ENCODE assay signal across 28 mouse cellular contexts in the genomic region with DNA sequence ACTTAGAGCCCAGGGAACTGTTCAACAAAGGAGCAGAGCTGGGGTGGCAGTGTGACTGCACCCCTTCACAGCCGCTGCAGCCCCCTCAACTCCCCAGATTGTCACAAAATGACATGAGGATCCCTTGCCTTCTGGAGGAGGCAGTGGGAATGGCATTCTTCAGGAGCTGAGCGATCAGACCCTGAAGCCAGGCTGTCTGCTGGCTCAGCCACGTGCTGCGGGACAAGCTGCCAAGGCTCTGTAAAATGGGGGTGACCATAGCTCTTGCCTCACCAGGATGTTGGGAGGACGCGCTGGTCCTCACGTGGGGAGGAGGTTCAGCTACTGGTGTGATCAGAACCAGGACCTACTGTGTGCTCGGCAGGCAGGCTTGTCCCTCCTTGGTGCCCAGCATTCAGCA. TPM values are rescaled to one million over a fixed set of nuclear protein-coding genes. Genes with fewer than 3 reads are reported as not detected.
DNase-seq lines count a peak whose midpoint lies in the region; ATAC-seq and TF ChIP-seq lines count a peak whose summit lies in the region.
"Had no signal": no experiment of that assay in that cellular context is flagged by ENCODE, and none has a peak within 500 bp of the region (broad histone marks: within the 10 kb centered on the region; RNA-seq: fewer than 3 reads in every experiment).

No protein-coding gene starts in this region.

- DNase-seq in embryonic facial prominence, embryonic 14.5 days (ENCODE audit: low spot score) = no peak
- DNase-seq in embryonic facial prominence, embryonic 10.5 days (ENCODE audit: low spot score) = no peak
- DNase-seq in limb, embryonic 14.5 days (ENCODE audit: low spot score) = no peak
- no peak for DNase-seq in limb, embryonic 10.5 days (ENCODE audit: low spot score)
- peak; percentile 59 to 79 for DNase-seq in left cerebral cortex, postnatal 14 days (ENCODE audit: low spot score in 2 of 2)
- DNase-seq in right cerebral cortex, postnatal 25 days = peak; percentile 46
- no peak for DNase-seq in cerebellum, postnatal 4 days (ENCODE audit: low spot score in 2 of 2)
- no peak for DNase-seq in adrenal gland, postnatal 36 days
- DNase-seq: adrenal gland, postnatal 14 days; cerebellum, adult 11-12 months; gastrocnemius, adult 2 months; heart, postnatal 4 days; kidney, adult 2 months; layer of hippocampus, postnatal 36 days; lung, adult 18-20 months; lung, postnatal 14 days; midbrain, embryonic 14.5 days; retina, postnatal 1 day; spleen, adult 18-20 months had no signal

- H3K27ac ChIP-seq in embryonic facial prominence, embryonic 14.5 days (replicated peaks; ENCODE audit: low read depth, low read length) = no peak overlapping the region
- H3K27ac ChIP-seq in embryonic facial prominence, embryonic 10.5 days (replicated peaks) = no peak overlapping the region
- H3K27ac ChIP-seq in limb, embryonic 14.5 days (replicated peaks; ENCODE audit: low read depth, low read length) = no peak overlapping the region
- no peak overlapping the region for H3K27ac ChIP-seq in limb, embryonic 10.5 days
- H3K27ac ChIP-seq: gastrocnemius, adult 2 months; heart, embryonic 15.5 days; hindbrain, embryonic 15.5 days; kidney, postnatal 0 days; limb, embryonic 12.5 days; liver, embryonic 12.5 days; neural tube, embryonic 12.5 days had no signal

- no peaks in the 10 kb centered on the region for H3K4me1 ChIP-seq in embryonic facial prominence, embryonic 14.5 days (ENCODE audit: control insufficient read depth, insufficient read depth, low read length)
- peaks cover 12% of the 10 kb centered on the region for H3K4me1 ChIP-seq in embryonic facial prominence, embryonic 10.5 days
- no peaks in the 10 kb centered on the region for H3K4me1 ChIP-seq in limb, embryonic 14.5 days (ENCODE audit: control insufficient read depth, insufficient read depth, low read length)
- peaks cover 3% of the 10 kb centered on the region; the same call in 1 of the 2 replicates for H3K4me1 ChIP-seq in limb, embryonic 10.5 days
- H3K4me1 ChIP-seq: hindbrain, embryonic 15.5 days; limb, embryonic 12.5 days; neural tube, embryonic 12.5 days had no signal

- no peak overlapping the region for H3K4me2 ChIP-seq in embryonic facial prominence, embryonic 14.5 days (ENCODE audit: low read depth, low read length)
- no peak overlapping the region for H3K4me2 ChIP-seq in limb, embryonic 14.5 days (replicated peaks; ENCODE audit: low read depth, low read length, severe bottlenecking)
- H3K4me2 ChIP-seq: heart, embryonic 15.5 days; hindbrain, embryonic 15.5 days; limb, embryonic 12.5 days; liver, embryonic 12.5 days; neural tube, embryonic 12.5 days had no signal

- 84% methylated on average over 7 of the region's 8 CpGs for WGBS in embryonic facial prominence, embryonic 14.5 days
- 84% methylated on average over 8 of the region's 8 CpGs for WGBS in embryonic facial prominence, embryonic 10.5 days
- 87% methylated on average over 8 of the region's 8 CpGs for WGBS in limb, embryonic 14.5 days
- 94% methylated on average over 8 of the region's 8 CpGs for WGBS in limb, embryonic 10.5 days

- no peak for TF ChIP-seq POLR2A in limb, embryonic 14.5 days (IDR thresholded peaks at IDR 0.05; ENCODE audit: borderline replicate concordance, extremely low read depth, insufficient read depth, insufficient read length)

- intact Hi-C loops in left cerebral cortex, postnatal 14 days (cut with DNase I) = no loop called here

- H3K9me3 ChIP-seq in embryonic facial prominence, embryonic 14.5 days (ENCODE audit: control insufficient read depth, low read length) = no peaks in the 10 kb centered on the region
- H3K9me3 ChIP-seq in embryonic facial prominence, embryonic 10.5 days = no peaks in the 10 kb centered on the region
- no peaks in the 10 kb centered on the region for H3K9me3 ChIP-seq in limb, embryonic 14.5 days (ENCODE audit: control insufficient read depth, low read length)
- no peaks in the 10 kb centered on the region for H3K9me3 ChIP-seq in limb, embryonic 10.5 days (replicated peaks)
- H3K9me3 ChIP-seq: forebrain, embryonic 10.5 days; heart, embryonic 15.5 days; hindbrain, embryonic 15.5 days; limb, embryonic 12.5 days; liver, embryonic 12.5 days; neural tube, embryonic 12.5 days had no signal

- no peak for ATAC-seq in embryonic facial prominence, embryonic 14.5 days (ENCODE audit: low read depth)
- ATAC-seq in limb, embryonic 14.5 days (ENCODE audit: low FRiP score, low read depth) = no peak
- ATAC-seq: forebrain, embryonic 16.5 days; liver, embryonic 12.5 days had no signal

- no peak overlapping the region for H3K4me3 ChIP-seq in embryonic facial prominence, embryonic 14.5 days (ENCODE audit: low read depth, low read length)
- H3K4me3 ChIP-seq in embryonic facial prominence, embryonic 10.5 days = no peak overlapping the region
- H3K4me3 ChIP-seq in limb, embryonic 14.5 days (replicated peaks; ENCODE audit: low read length) = no peak overlapping the region
- H3K4me3 ChIP-seq in limb, embryonic 10.5 days = no peak overlapping the region
- H3K4me3 ChIP-seq: forebrain, embryonic 10.5 days; gastrocnemius, adult 2 months; heart, embryonic 15.5 days; hindbrain, embryonic 15.5 days; limb, embryonic 12.5 days; liver, embryonic 12.5 days; neural tube, embryonic 12.5 days had no signal

- 0 out of 2 replicates have a peak overlapping the region, but pooled peaks have one; percentile 26 for H3K9ac ChIP-seq in embryonic facial prominence, embryonic 14.5 days (ENCODE audit: low read depth, low read length)
- H3K9ac ChIP-seq in limb, embryonic 14.5 days (ENCODE audit: low read depth, low read length, severe bottlenecking) = peak overlapping the region; percentile 12; the same call in 1 of the 2 replicates
- H3K9ac ChIP-seq: heart, embryonic 15.5 days; hindbrain, embryonic 15.5 days; limb, embryonic 12.5 days; liver, embryonic 12.5 days; neural tube, embryonic 12.5 days had no signal

- no peaks in the 10 kb centered on the region for H3K27me3 ChIP-seq in embryonic facial prominence, embryonic 14.5 days (replicated peaks; ENCODE audit: control insufficient read depth, insufficient read depth, low read length)
- H3K27me3 ChIP-seq in embryonic facial prominence, embryonic 10.5 days (replicated peaks; ENCODE audit: low read depth, poor library complexity, severe bottlenecking) = no peaks in the 10 kb centered on the region
- no peaks in the 10 kb centered on the region for H3K27me3 ChIP-seq in limb, embryonic 14.5 days (ENCODE audit: control insufficient read depth, insufficient read depth, low read length)
- no peaks in the 10 kb centered on the region for H3K27me3 ChIP-seq in limb, embryonic 10.5 days (ENCODE audit: low read depth, poor library complexity, severe bottlenecking)
- H3K27me3 ChIP-seq: hindbrain, embryonic 15.5 days; limb, embryonic 12.5 days; neural tube, embryonic 12.5 days had no signal

- H3K36me3 ChIP-seq in embryonic facial prominence, embryonic 14.5 days (ENCODE audit: control insufficient read depth, insufficient read depth, low read length) = 0 out of 2 replicates have a peak, but pooled peaks cover 4% of the 10 kb centered on the region
- H3K36me3 ChIP-seq in embryonic facial prominence, embryonic 10.5 days (replicated peaks) = peaks cover 10% of the 10 kb centered on the region; the same call in 1 of the 2 replicates
- peaks cover 6% of the 10 kb centered on the region; the same call in 1 of the 2 replicates for H3K36me3 ChIP-seq in limb, embryonic 14.5 days (ENCODE audit: control insufficient read depth, insufficient read depth, low read length)
- H3K36me3 ChIP-seq in limb, embryonic 10.5 days = no peaks in the 10 kb centered on the region
- H3K36me3 ChIP-seq: forebrain, embryonic 10.5 days; heart, embryonic 15.5 days; hindbrain, embryonic 15.5 days; liver, embryonic 12.5 days had no signal

RNA-seq across cellular contexts. Expression of gene Wnt4, which starts 17.7 kb away (rescaled TPM):
- polyA plus RNA-seq in embryonic facial prominence, embryonic 14.5 days (2014; fragmentation: Nextera tagmentation; extraction: Ambion mirVana) = 4.7 and 5.6 TPM in 2 replicates
- polyA plus RNA-seq in embryonic facial prominence, embryonic 10.5 days (2016; fragmentation: Nextera tagmentation; extraction: Ambion mirVana) = 1.2 and 1.5 TPM in 2 replicates
- polyA plus RNA-seq in limb, embryonic 14.5 days (2012; rRNA removed) = 15.4 and 16.0 TPM in 2 replicates
- polyA plus RNA-seq in limb, embryonic 14.5 days (2014; fragmentation: Nextera tagmentation; extraction: Ambion mirVana) = 16.0 and 23.0 TPM in 2 replicates
- 1.3 and 1.4 TPM in 2 replicates for polyA plus RNA-seq in limb, embryonic 10.5 days (2016; fragmentation: Nextera tagmentation; extraction: Ambion mirVana)
- total RNA-seq in left cerebral cortex, postnatal 14 days (2021) = 10 to 100 TPM; 18.3 to 20.4 TPM
- total RNA-seq in adrenal gland, postnatal 36 days (2021) = 10 to 100 TPM; 85.4 to 96.6 TPM
- total RNA-seq: megakaryocyte-erythroid progenitor cell, adult 5-6 weeks had no signal

Comparison
In these comparisons a context has a peak if more than half of its experiments do, and no peak if none do; other contexts are left out.
1. DNase-seq: peak in left cerebral cortex, postnatal 14 days (2 of 2) and right cerebral cortex, postnatal 25 days (single experiment); none in embryonic facial prominence, embryonic 14.5 days (single experiment), embryonic facial prominence, embryonic 10.5 days (single experiment), limb, embryonic 14.5 days (single experiment), limb, embryonic 10.5 days (single experiment), cerebellum, postnatal 4 days (0 of 2) and adrenal gland, postnatal 36 days (0 of 2).